Mouse (Mus musculus) yolk sac, embryonic 10.5 days (tissue): ENCODE data around the gene Lrch4.
"Not testable (repeated sequence)": the region's sequence is repeated elsewhere in the genome, so short reads cannot be mapped to it uniquely, and the experiment has no call there.

Source experiments
- DNase-seq: peaks from one replicate; pipeline ENCODE4 v3.0.0-alpha.2; 2017; ENCODE audit warnings: low spot score

Gene Lrch4

GRCm38 (mm10) chr5:137613076-137613475, 15.8 kb upstream of the Lrch4 start:
- no peak for DNase-seq

- no peak for DNase-seq
Measured at GRCm38 (mm10) chr5:137613550-137613949, 15.4 kb upstream of the Lrch4 start, which contains the start of gene Pcolce. TSS of gene Pcolce (minus strand) at chr5:137613784.

GRCm38 (mm10) chr5:137614921-137615320, 14.0 kb upstream of the Lrch4 start:
- DNase-seq: not testable (repeated sequence)

GRCm38 (mm10) chr5:137615347-137615746, 13.6 kb upstream of the Lrch4 start:
- no peak for DNase-seq

GRCm38 (mm10) chr5:137623937-137624530, 4.9 kb upstream of the Lrch4 start:
- DNase-seq: no peak

GRCm38 (mm10) chr5:137627991-137628390, 930 bp upstream of the Lrch4 start:
- no peak for DNase-seq

- peak; percentile 87 for DNase-seq
Measured at GRCm38 (mm10) chr5:137629306-137629721, 393 bp downstream of the Lrch4 start.

GRCm38 (mm10) chr5:137629906-137630545, 1.1 kb downstream of the Lrch4 start:
- DNase-seq: no peak

GRCm38 (mm10) chr5:137630602-137631001, 1.7 kb downstream of the Lrch4 start:
- no peak for DNase-seq

GRCm38 (mm10) chr5:137631171-137631570, 2.2 kb downstream of the Lrch4 start:
- no peak for DNase-seq

GRCm38 (mm10) chr5:137631591-137631990, 2.7 kb downstream of the Lrch4 start:
- no peak for DNase-seq

- no peak for DNase-seq
Measured at GRCm38 (mm10) chr5:137633397-137634084, 4.6 kb downstream of the Lrch4 start.

- no peak for DNase-seq
Measured at GRCm38 (mm10) chr5:137639472-137639871, 10.6 kb downstream of the Lrch4 start.

GRCm38 (mm10) chr5:137641054-137641453, 12.1 kb downstream of the Lrch4 start, which contains the start of gene Sap25:
TSS of gene Sap25 (plus strand) at chr5:137641334.
- no peak for DNase-seq

- no peak for DNase-seq
Measured at GRCm38 (mm10) chr5:137642886-137643285, 14.0 kb downstream of the Lrch4 start.

GRCm38 (mm10) chr5:137644484-137644883, 15.6 kb downstream of the Lrch4 start:
- DNase-seq: no peak

- DNase-seq: no peak
Measured at GRCm38 (mm10) chr5:137645091-137645651, 16.2 kb downstream of the Lrch4 start.

- no peak for DNase-seq
Measured at GRCm38 (mm10) chr5:137645652-137646091, 16.8 kb downstream of the Lrch4 start, which contains the start of gene Irs3. TSS of gene Irs3 (minus strand) at chr5:137645714.

- no peak for DNase-seq
Measured at GRCm38 (mm10) chr5:137647827-137648601, 19.1 kb downstream of the Lrch4 start.

GRCm38 (mm10) chr5:137649251-137649650, 20.3 kb downstream of the Lrch4 start:
- DNase-seq: no peak

- DNase-seq: peak; percentile 82
Measured at GRCm38 (mm10) chr5:137649669-137650571, 21.0 kb downstream of the Lrch4 start.
